Mouse (Mus musculus): Measurements from ENCODE around the gene Pappa.

Pappa gene

GRCm38 (mm10) chr4:65166288-65166835 is 42.4 kb downstream of the Pappa start:
- DNase-seq (ENCODE audit: low spot score in 2 of 2) = no peak

- no peak for DNase-seq (ENCODE audit: low spot score in 2 of 2)
Observed at GRCm38 (mm10) chr4:65174505-65174904, 50.5 kb downstream of the Pappa start.

- DNase-seq (ENCODE audit: low spot score in 2 of 2) = no peak
Observed at GRCm38 (mm10) chr4:65178146-65178545, 54.2 kb downstream of the Pappa start.

- no peak for DNase-seq (ENCODE audit: low spot score in 2 of 2)
Observed at GRCm38 (mm10) chr4:65187236-65187635, 63.3 kb downstream of the Pappa start.

GRCm38 (mm10) chr4:65187716-65188115 is 63.7 kb downstream of the Pappa start:
- no peak for DNase-seq (ENCODE audit: low spot score in 2 of 2)

- no peak for DNase-seq (ENCODE audit: low spot score in 2 of 2)
Observed at GRCm38 (mm10) chr4:65188921-65189485, 65.0 kb downstream of the Pappa start.

GRCm38 (mm10) chr4:65192810-65193209 is 68.8 kb downstream of the Pappa start:
- no peak for DNase-seq (ENCODE audit: low spot score in 2 of 2)

GRCm38 (mm10) chr4:65195971-65196370 is 72.0 kb downstream of the Pappa start:
- no peak for DNase-seq (ENCODE audit: low spot score in 2 of 2)

- no peak for DNase-seq (ENCODE audit: low spot score in 2 of 2)
Observed at GRCm38 (mm10) chr4:65203666-65204065, 79.7 kb downstream of the Pappa start.

- no peak for DNase-seq (ENCODE audit: low spot score in 2 of 2)
Observed at GRCm38 (mm10) chr4:65205446-65205845, 81.5 kb downstream of the Pappa start.

- DNase-seq (ENCODE audit: low spot score in 2 of 2) = no peak
Observed at GRCm38 (mm10) chr4:65209369-65210015, 85.5 kb downstream of the Pappa start.

- DNase-seq (ENCODE audit: low spot score in 2 of 2) = no peak
Observed at GRCm38 (mm10) chr4:65216682-65217081, 92.7 kb downstream of the Pappa start.

GRCm38 (mm10) chr4:65217651-65218364 is 93.8 kb downstream of the Pappa start:
- DNase-seq (ENCODE audit: low spot score in 2 of 2) = no peak

GRCm38 (mm10) chr4:65223901-65224300 is 99.9 kb downstream of the Pappa start:
- DNase-seq (ENCODE audit: low spot score in 2 of 2) = no peak

- DNase-seq (ENCODE audit: low spot score in 2 of 2) = no peak
Observed at GRCm38 (mm10) chr4:65238540-65238998, 114.6 kb downstream of the Pappa start.

GRCm38 (mm10) chr4:65242434-65242931 is 118.5 kb downstream of the Pappa start:
- no peak for DNase-seq (ENCODE audit: low spot score in 2 of 2)

GRCm38 (mm10) chr4:65243245-65243644 is 119.3 kb downstream of the Pappa start:
- DNase-seq (ENCODE audit: low spot score in 2 of 2) = no peak

- no peak for DNase-seq (ENCODE audit: low spot score in 2 of 2)
Observed at GRCm38 (mm10) chr4:65245015-65245414, 121.0 kb downstream of the Pappa start.

GRCm38 (mm10) chr4:65245440-65245839 is 121.5 kb downstream of the Pappa start:
- DNase-seq (ENCODE audit: low spot score in 2 of 2) = no peak

GRCm38 (mm10) chr4:65252193-65252592 is 128.2 kb downstream of the Pappa start:
- DNase-seq (ENCODE audit: low spot score in 2 of 2) = no peak

GRCm38 (mm10) chr4:65254073-65254472 is 130.1 kb downstream of the Pappa start:
- no peak for DNase-seq (ENCODE audit: low spot score in 2 of 2)

GRCm38 (mm10) chr4:65267066-65267465 is 143.1 kb downstream of the Pappa start:
- no peak for DNase-seq (ENCODE audit: low spot score in 2 of 2)

Data from frontal cortex, postnatal 25 days (tissue).